Mouse (Mus musculus): ENCODE measurements around the gene Hbp1. TPM values are rescaled to one million over a fixed set of nuclear protein-coding genes. Genes with fewer than 3 reads are reported as not detected.

The Hbp1 gene
- total and polyA plus RNA-seq, 2 experiments from 2014 or later: 38.5 to 48.4 TPM

GRCm38 (mm10) chr12:31907436-31907835 lies 42.9 kb downstream of the Hbp1 start:
- 90% methylated on average over 2 of the region's 2 CpGs for WGBS
- ATAC-seq: no peak

GRCm38 (mm10) chr12:31905696-31906551 lies 44.4 kb downstream of the Hbp1 start:
- WGBS: 27% methylated on average over 6 of the region's 6 CpGs
- H3K36me3 ChIP-seq (ENCODE audit: insufficient read depth): no peaks in the 10 kb centered on the region
- no peak overlapping the region for H3K4me3 ChIP-seq (ENCODE audit: low read depth, low read length)
- H3K27me3 ChIP-seq (ENCODE audit: insufficient read depth, low read length): no peaks in the 10 kb centered on the region
- H3K9me3 ChIP-seq (ENCODE audit: low read length): no peaks in the 10 kb centered on the region
- DNase-seq (peak; percentile 76), ATAC-seq (peak; percentile 97)
- 0 out of 2 replicates have a peak overlapping the region, but pooled peaks have one; percentile 31 for H3K9ac ChIP-seq
- peaks cover 5% of the 10 kb centered on the region; the same call in 1 of the 2 replicates for H3K4me1 ChIP-seq (ENCODE audit: insufficient read depth)
- peak overlapping the region; percentile 77 for H3K27ac ChIP-seq (ENCODE audit: low read depth, low read length)
- no peak for TF ChIP-seq CTCF (IDR thresholded peaks at IDR 0.05; ENCODE audit: low read depth)
- no peak overlapping the region for H3K4me2 ChIP-seq (ENCODE audit: low read depth)

More at GRCm38 (mm10) chr12:31907436-31907835, 42.9 kb downstream of the Hbp1 start:
- H3K27me3 ChIP-seq (ENCODE audit: insufficient read depth, low read length): no peaks in the 10 kb centered on the region
- H3K9me3 ChIP-seq (ENCODE audit: low read length): no peaks in the 10 kb centered on the region
- peaks cover 5% of the 10 kb centered on the region; the same call in 1 of the 2 replicates for H3K4me1 ChIP-seq (ENCODE audit: insufficient read depth)
- no peak overlapping the region for H3K27ac ChIP-seq (ENCODE audit: low read depth, low read length)
- no peak overlapping the region for H3K4me2 ChIP-seq (ENCODE audit: low read depth)
- H3K4me3 ChIP-seq (ENCODE audit: low read depth, low read length): no peak overlapping the region
- H3K9ac ChIP-seq: no peak overlapping the region
- DNase-seq: no peak
- no peaks in the 10 kb centered on the region for H3K36me3 ChIP-seq (ENCODE audit: insufficient read depth)
- TF ChIP-seq CTCF (IDR thresholded peaks at IDR 0.05; ENCODE audit: low read depth): no peak

- no peaks in the 10 kb centered on the region for H3K9me3 ChIP-seq (ENCODE audit: low read length)
- H3K9ac ChIP-seq: no peak overlapping the region
- DNase-seq (no peak), ATAC-seq (no peak)
- WGBS: 83% methylated on average over 4 of the region's 4 CpGs
- H3K4me2 ChIP-seq (ENCODE audit: low read depth): no peak overlapping the region
- no peaks in the 10 kb centered on the region for H3K27me3 ChIP-seq (ENCODE audit: insufficient read depth, low read length)
- no peak overlapping the region for H3K4me3 ChIP-seq (ENCODE audit: low read depth, low read length)
- no peak for TF ChIP-seq CTCF (IDR thresholded peaks at IDR 0.05; ENCODE audit: low read depth)
- peaks cover 10% of the 10 kb centered on the region for H3K4me1 ChIP-seq (ENCODE audit: insufficient read depth)
- no peak overlapping the region for H3K27ac ChIP-seq (ENCODE audit: low read depth, low read length)
- H3K36me3 ChIP-seq (ENCODE audit: insufficient read depth): no peaks in the 10 kb centered on the region
Measured at GRCm38 (mm10) chr12:31900391-31900914, 49.9 kb downstream of the Hbp1 start.

GRCm38 (mm10) chr12:31897456-31897855 lies 52.9 kb downstream of the Hbp1 start:
- H3K9me3 ChIP-seq (ENCODE audit: low read length): no peaks in the 10 kb centered on the region
- H3K27ac ChIP-seq (ENCODE audit: low read depth, low read length): no peak overlapping the region
- DNase-seq (no peak), ATAC-seq (no peak)
- H3K4me1 ChIP-seq (ENCODE audit: insufficient read depth): peaks cover 10% of the 10 kb centered on the region
- no peaks in the 10 kb centered on the region for H3K36me3 ChIP-seq (ENCODE audit: insufficient read depth)
- H3K27me3 ChIP-seq (ENCODE audit: insufficient read depth, low read length): no peaks in the 10 kb centered on the region
- no peak overlapping the region for H3K9ac ChIP-seq
- H3K4me3 ChIP-seq (ENCODE audit: low read depth, low read length): no peak overlapping the region
- TF ChIP-seq CTCF (IDR thresholded peaks at IDR 0.05; ENCODE audit: low read depth): no peak
- WGBS: 55% methylated on average over 7 of the region's 7 CpGs
- H3K4me2 ChIP-seq (ENCODE audit: low read depth): no peak overlapping the region

GRCm38 (mm10) chr12:31896986-31897385 lies 53.3 kb downstream of the Hbp1 start:
- 25% methylated on average over 8 of the region's 8 CpGs for WGBS
- no peak overlapping the region for H3K27ac ChIP-seq (ENCODE audit: low read depth, low read length)
- H3K4me2 ChIP-seq (ENCODE audit: low read depth): no peak overlapping the region
- no peaks in the 10 kb centered on the region for H3K27me3 ChIP-seq (ENCODE audit: insufficient read depth, low read length)
- H3K4me3 ChIP-seq (ENCODE audit: low read depth, low read length): no peak overlapping the region
- no peak overlapping the region for H3K9ac ChIP-seq
- peak; percentile 48 for DNase-seq
- ATAC-seq: peak; percentile 60
- peaks cover 10% of the 10 kb centered on the region for H3K4me1 ChIP-seq (ENCODE audit: insufficient read depth)
- no peaks in the 10 kb centered on the region for H3K9me3 ChIP-seq (ENCODE audit: low read length)
- peak; percentile 47 for TF ChIP-seq CTCF (IDR thresholded peaks at IDR 0.05; ENCODE audit: low read depth)
- H3K36me3 ChIP-seq (ENCODE audit: insufficient read depth): no peaks in the 10 kb centered on the region

GRCm38 (mm10) chr12:31896295-31896694 lies 54.0 kb downstream of the Hbp1 start:
- TF ChIP-seq CTCF (IDR thresholded peaks at IDR 0.05; ENCODE audit: low read depth): no peak
- ATAC-seq (0 out of 2 replicates have a peak, but pooled peaks have one; percentile 14), DNase-seq (no peak)
- Histone ChIP-seq H3K27me3 (ENCODE audit: insufficient read depth, low read length) (no peaks in the 10 kb centered on the region), H3K4me2 (ENCODE audit: low read depth) (no peak overlapping the region), H3K27ac (ENCODE audit: low read depth, low read length) (peak overlapping the region; percentile 30; the same call in 1 of the 2 replicates), H3K4me3 (ENCODE audit: low read depth, low read length) (no peak overlapping the region), H3K36me3 (ENCODE audit: insufficient read depth) (no peaks in the 10 kb centered on the region), H3K9ac (no peak overlapping the region), H3K9me3 (ENCODE audit: low read length) (no peaks in the 10 kb centered on the region), H3K4me1 (ENCODE audit: insufficient read depth) (peaks cover 10% of the 10 kb centered on the region)
- 20% methylated on average over 5 of the region's 5 CpGs for WGBS

- no peak overlapping the region for H3K9ac ChIP-seq
- H3K27me3 ChIP-seq (ENCODE audit: insufficient read depth, low read length): no peaks in the 10 kb centered on the region
- no peak overlapping the region for H3K4me2 ChIP-seq (ENCODE audit: low read depth)
- 10% methylated on average over 2 of the region's 2 CpGs for WGBS
- peaks cover 10% of the 10 kb centered on the region for H3K4me1 ChIP-seq (ENCODE audit: insufficient read depth)
- H3K4me3 ChIP-seq (ENCODE audit: low read depth, low read length): no peak overlapping the region
- no peak for TF ChIP-seq CTCF (IDR thresholded peaks at IDR 0.05; ENCODE audit: low read depth)
- H3K36me3 ChIP-seq (ENCODE audit: insufficient read depth): no peaks in the 10 kb centered on the region
- H3K27ac ChIP-seq (ENCODE audit: low read depth, low read length): no peak overlapping the region; the same call in 1 of the 2 replicates
- ATAC-seq: peak; percentile 82
- DNase-seq: peak; percentile 41
- no peaks in the 10 kb centered on the region for H3K9me3 ChIP-seq (ENCODE audit: low read length)
Measured at GRCm38 (mm10) chr12:31895888-31896287, 54.4 kb downstream of the Hbp1 start.

All from forebrain, postnatal 0 days (tissue).